Mouse (Mus musculus) stomach, postnatal 0 days (tissue): Measurements from ENCODE around the gene 2210011C24Rik.
"Not testable (repeated sequence)": the region's sequence is repeated elsewhere in the genome, so short reads cannot be mapped to it uniquely, and the experiment has no call there.

ENCODE experiments used
- CTCF ChIP-seq: IDR thresholded peaks from 2 replicates; pipeline ENCODE4 v1.5.1; 2016; ENCODE audit warnings: antibody characterized with exemption, low read depth, mild to moderate bottlenecking, moderate library complexity
- EP300 ChIP-seq: optimal IDR thresholded peaks from 2 replicates; pipeline ENCODE3; 2016; ENCODE audit warnings: antibody characterized with exemption

GRCm38 (mm10) chr8:83983222-83983621 is 28.7 kb downstream of the 2210011C24Rik start:
- TF ChIP-seq EP300: not testable (repeated sequence)
- TF ChIP-seq CTCF: peak; percentile 46
